Mouse (Mus musculus): ENCODE measurements around the gene Apol7e.
"Not testable (repeated sequence)": the region's sequence is repeated elsewhere in the genome, so short reads cannot be mapped to it uniquely, and the experiment has no call there.

Gene Apol7e

DNA sequence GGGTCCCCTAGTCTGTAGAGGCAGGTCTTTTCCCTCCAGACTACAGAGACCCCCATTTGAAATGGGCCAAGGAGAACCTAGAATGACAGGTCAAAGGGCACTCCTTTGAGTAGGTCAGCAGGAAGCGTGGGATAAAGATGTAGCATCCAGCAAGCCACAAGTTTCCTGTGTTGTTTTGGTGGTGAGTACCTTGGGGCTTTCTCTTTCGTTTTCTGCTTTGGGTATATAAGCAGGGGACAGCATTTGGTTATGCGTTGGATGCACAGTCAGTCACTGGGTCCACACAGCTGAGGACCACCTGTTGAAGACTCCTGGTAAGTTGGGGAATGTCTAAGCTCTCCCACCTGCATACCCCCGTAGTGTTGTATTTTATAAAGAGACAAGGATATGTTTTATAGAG is at the start of gene Apol7e:
Gene Apol7e, plus strand, starts transcription at position 202 of the 400 bp plus-strand sequence.
- DNase-seq = not testable (repeated sequence)

GRCm38 (mm10) chr15:77651143-77651542 is 47.5 kb upstream of the Apol7e start:
- DNase-seq = not testable (repeated sequence)

GRCm38 (mm10) chr15:77659773-77660172 is 38.9 kb upstream of the Apol7e start:
- not testable (repeated sequence) for DNase-seq

DNA sequence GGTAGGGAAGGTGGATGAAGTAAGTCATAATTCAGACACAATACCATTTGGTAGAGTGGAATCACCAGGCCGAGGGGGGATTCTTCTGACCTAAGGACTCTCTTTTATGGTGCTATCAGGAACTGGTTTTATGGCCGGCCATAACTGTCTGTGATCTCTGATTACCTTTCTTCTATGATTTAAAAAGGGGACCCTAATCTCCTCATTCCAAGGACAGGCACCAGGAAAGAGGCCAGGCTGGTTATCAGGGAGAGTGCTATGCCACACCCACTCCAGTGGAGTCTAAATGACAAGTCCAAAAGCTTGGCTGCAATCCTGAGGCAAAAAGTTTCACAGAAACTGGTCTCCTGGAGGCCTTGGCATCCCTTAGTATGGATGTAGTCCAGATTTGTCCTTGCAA is 36.8 kb upstream of the Apol7e start:
- DNase-seq = not testable (repeated sequence)

GRCm38 (mm10) chr15:77674081-77674480 is 24.6 kb upstream of the Apol7e start:
- DNase-seq = not testable (repeated sequence)

DNA sequence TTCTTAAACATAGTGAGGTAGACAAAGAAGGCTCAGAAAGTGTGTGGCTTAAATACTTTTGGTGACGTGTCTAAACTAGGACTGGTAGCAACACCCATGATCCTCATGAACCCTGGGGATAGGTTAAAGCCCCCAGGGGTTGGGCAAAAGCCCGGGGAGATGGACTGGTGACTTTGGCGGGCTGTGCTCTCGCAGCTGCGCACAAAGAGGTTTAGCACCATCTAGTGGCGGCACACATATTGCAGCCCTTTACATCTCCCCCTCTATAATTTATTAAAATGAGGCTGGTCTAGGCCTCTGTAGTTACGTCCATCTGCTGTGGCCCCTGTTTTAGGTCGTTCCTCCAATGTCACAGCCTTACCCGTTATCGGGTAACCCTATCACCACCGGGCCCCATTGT is 14.7 kb upstream of the Apol7e start:
- DNase-seq = peak; percentile 54 to 58

- DNase-seq = not testable (repeated sequence)
These were observed 6.9 kb upstream of the Apol7e start for GRCm38 (mm10) chr15:77691532-77692311.

GRCm38 (mm10) chr15:77694687-77695295 is 3.9 kb upstream of the Apol7e start:
- peak; percentile 14 to 23 for DNase-seq

DNA sequence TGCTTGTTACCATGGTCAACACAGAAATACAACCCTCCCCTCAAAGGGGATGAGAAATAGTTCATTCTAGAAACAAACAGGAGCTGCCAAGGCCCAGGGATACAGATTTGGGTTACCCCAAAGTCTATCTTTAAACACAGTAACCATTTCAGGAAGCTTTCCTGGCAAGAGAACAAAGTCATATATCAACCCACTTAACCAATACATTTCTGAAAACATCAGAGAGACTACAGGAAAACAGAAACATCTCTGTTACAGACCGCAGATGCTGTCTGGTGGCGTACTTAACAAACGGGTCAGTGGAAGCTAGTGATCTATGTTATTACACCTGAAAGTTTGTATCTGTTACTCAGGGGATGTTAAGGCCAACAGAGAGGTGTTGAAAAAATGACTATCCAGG is 6.6 kb downstream of the Apol7e start:
- not testable (repeated sequence) for DNase-seq

- not testable (repeated sequence) for DNase-seq
These were observed 10.3 kb downstream of the Apol7e start for GRCm38 (mm10) chr15:77708936-77709335.

DNA sequence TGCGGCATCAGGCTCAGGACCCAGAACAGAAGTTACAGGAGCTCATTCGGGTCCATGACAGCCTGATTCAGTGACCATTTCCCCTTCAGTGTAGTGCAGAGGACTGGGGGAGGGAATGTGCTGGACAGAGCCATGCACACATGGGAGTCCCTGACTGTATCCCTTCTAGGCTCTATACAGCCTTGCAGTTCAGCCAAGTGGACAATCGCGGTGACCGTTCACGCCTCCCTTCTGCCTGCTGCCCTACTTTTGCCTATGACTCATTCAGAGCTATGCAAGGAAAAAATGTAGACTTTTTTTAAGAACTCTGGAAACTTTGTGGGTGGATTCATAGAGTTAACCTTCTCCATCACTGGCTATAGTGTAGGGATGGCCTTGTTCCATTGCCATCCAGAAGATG is 19.6 kb downstream of the Apol7e start:
- not testable (repeated sequence) for DNase-seq

DNA sequence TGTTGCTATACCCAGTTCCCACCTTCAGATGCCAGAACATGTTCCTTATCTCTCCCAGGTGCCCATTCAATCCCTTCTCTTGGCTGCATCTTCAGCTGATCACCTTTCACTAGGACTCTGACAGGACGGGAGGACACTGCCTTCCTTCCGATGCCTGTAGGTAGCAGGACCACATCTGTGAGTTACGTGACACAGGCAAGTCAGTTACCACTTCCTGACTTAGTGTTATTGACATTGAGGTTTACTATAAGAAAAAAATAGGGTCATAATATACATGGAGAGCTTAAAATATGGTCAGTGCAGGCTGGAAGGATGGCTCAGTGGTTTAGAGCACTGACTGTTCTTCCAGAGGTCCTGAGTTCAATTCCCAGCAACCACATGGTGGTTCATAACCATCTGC is 22.9 kb downstream of the Apol7e start:
- not testable (repeated sequence) for DNase-seq

DNA sequence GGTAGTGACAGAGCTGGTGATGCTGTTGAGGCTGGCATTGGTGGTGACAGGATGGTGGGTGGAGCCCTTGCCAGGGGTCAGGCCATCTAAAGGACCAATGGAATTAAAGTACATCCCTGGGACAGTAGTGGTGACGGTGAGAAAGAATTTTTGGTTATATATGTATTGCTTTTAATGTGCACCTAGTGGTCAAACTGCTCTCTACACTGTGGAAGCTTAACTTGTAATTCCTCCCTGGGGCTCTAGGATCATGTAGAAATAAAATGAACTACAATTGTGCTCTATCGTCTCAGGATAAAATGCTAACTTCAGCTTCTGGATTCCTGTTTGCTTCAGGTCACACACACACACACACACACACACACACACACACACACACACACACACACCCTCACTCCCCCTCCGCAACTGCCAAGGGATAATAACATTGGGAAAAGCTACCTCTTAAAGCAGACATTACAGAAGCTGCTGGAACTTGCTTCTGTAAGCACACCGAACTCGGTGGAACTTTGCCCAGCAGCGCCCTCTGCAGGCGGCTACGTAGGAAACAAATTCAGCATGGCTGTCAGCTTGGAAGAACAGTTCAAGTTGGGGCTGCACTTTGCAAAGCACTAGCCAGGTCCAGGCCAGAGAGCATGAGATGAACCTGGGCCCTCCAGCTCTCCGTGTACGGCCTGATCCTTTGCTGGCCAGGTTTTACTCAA is 25.7 kb downstream of the Apol7e start:
- not testable (repeated sequence) for DNase-seq

DNA sequence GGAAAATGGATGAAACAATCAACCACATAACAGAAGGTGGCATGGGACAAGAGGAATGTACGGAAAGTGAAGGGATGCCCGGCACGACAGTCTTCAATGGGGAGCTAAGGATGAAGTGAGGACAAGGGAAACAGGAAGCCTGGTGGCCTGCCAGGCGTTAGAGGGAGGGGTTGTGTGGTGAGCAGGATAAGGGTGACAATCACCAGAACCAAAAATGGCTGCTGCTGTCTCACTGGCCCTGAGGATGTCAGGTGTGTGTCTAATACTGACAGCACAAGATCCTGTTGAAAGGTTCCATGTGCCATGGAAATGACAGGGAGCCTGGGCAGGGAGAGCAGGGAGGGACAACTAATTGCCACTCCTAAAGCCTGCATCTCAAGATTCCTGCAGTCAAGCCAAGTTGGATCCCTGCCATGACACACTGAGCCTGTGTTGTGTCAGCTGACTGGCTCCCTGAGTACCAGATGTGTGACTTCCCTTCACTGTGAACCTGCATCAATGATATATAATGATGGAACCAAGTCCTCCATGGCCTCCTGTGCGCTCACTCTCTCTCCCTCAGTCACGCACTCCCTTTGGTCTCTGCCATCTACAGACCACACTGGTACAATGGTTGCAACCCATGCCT is 26.9 kb downstream of the Apol7e start:
- not testable (repeated sequence) for DNase-seq

DNA sequence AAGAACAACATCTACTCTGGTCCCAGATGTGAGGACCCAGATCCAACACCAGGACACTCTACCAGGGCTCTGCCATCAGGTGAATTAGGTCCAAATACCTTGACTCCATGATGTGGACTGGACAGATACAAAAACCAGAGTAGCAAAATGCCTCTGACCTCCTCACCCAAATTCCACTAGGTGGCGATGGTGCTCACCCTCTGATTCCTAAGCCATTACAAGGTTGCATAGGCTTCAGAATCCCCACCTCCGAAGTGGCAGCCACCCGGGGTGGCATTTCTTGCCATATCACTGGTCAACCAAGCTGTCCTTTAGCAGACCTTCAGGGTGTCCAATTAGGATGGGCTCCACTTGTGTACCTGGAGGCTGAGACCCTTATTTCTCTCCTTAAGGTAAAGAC is 28.5 kb downstream of the Apol7e start:
- DNase-seq = peak in 1 of 2 experiments; percentile 17

GRCm38 (mm10) chr15:77727745-77728144 is 29.1 kb downstream of the Apol7e start:
- not testable (repeated sequence) for DNase-seq

GRCm38 (mm10) chr15:77728739-77729138 is 30.1 kb downstream of the Apol7e start, which contains the start of gene Apol9b:
TSS of gene Apol9b (plus strand) at chr15:77729039.
- not testable (repeated sequence) for DNase-seq

DNA sequence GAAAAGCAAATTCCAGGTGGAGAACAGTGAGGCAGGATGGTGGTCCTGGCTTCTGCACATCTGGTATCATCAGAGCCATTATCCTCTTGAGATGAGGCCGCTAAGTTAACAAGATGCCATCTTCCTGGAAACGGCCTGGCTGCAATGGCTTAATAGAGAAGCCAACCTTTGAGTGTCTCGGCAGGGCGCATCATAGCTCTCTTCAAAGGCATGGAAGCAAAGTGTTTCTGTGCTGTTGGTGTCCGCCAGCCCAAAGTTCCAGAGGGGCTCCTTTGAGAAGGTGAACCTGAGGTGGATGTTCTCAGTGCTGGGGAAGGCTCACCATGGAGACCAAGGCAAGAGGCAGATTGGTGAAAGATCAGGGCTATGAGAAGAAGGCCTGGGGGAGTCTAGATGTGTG is 32.9 kb downstream of the Apol7e start:
- no peak for DNase-seq

DNA sequence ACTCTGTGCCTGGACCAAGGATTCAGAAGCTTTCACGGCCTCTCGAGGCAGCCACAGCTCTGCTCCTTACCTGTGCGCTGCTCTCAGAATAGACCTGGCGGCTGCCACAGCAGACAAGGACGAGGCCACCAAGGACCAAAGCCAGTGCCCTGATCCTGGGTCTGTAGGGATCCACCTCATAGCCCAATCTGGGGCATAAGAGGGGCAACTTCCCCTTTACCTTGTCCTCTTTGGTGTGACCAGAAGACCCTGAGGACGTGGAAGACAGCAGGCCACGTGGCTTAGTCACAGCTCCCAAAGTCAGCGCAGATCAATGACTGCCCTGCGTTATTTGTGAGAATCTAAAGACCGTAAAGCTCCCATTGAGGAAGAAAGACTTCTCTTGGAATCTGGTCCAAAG is 34.2 kb downstream of the Apol7e start:
- not testable (repeated sequence) for DNase-seq

DNA sequence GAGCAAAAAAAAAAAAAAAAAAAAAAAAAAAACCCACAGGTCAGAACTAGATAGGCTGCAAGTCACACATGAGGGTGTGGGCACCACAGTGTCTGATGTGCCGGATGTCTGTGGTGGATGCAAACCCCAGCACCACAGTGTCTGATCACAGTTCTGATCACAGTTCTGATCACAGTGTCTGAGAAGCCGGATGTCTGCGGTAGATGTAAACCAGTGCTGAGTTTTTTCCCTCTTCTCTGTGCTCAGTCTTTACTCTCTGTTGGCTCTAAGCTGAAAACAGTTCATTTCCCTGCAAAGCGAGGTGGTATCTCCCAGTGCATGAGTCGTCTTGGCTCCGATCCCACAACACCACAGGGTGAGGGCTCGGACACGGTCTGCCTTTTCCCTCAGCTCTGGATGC is 34.7 kb downstream of the Apol7e start:
- DNase-seq = not testable (repeated sequence)

DNA sequence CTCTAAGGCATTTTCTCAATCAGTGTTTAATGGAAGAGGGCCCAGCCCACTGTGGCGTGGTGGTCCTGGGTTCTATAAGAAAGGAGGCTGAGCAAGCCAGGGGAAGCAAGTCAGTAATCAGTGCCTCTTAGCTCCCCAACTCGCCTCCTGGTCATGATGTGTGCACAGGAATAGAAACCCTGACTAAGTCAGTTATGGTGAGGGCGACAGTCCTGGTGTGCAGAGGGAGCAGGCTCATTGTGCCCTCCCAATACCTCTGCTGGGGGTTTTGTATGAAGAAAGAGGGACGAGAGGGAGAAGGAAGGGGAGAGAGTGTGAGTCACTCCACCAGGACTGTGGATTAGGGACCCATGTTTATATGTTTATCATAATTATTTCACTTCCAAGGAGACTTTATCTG is 35.2 kb downstream of the Apol7e start:
- not testable (repeated sequence) for DNase-seq

DNA sequence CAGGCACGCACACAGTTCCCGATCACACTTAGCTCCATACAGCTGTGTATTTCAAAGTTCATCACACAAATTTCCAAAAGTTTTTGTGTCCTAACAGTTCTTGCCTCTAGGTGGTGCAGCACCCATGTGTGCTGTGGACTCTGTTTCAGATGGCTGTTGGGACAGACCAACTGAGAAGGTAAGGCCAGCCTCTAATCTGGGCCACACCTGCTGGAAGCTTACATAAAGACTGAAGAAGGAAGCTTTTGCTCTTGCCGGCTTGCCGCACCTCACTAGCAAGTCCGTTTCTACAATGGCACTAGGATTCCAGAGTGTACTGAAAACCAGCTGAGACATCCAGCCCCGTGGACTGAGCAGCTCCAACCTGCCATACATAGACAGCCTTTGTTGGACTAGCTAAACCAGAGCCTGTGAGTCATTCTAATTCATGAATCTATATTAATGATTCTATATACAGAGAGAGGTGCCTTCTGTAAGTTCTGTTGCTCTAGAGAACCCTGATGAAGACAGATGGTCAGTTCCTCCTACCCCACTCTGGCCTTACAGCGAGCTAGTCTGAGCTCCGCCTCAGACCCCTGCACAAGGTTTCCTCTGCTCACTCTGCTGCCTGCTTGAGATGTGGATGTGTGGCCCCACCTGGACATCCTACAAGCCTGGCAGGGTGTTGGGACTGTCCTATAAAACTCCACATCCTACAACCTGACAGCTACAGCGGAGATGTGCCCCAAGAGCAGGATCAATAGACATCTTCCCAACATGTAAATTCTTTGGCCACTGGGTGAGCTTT is 42.0 kb downstream of the Apol7e start:
- DNase-seq = no peak

Measured in B cell, adult 2 months (primary cell).